8 mouse cellular contexts compared by ENCODE assay signal in the genomic region with DNA sequence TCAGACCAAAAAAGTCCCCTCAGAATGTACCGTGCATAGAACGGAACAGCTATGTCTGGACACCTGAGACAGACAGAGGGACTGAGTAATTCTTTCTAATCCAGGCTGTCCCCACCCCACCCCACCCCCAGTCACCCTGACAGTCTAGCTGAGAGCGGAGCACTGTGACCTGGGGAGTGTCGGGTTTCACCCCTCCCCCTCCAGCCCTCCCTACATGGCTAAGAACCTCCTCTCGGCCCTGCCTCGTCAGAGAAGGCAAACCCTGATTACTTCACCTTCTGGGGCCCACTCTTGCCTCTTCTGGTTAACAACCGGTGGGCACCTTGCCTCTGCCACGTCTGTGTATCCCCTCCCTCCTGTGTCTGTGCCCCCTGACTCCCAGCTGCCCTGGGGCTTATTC. TPM values are rescaled to one million over a fixed set of nuclear protein-coding genes. Genes with fewer than 3 reads are reported as not detected.
A peak's percentile ranks its signal among the peaks of the same experiment; 100 is the strongest.
DNase-seq lines count a peak whose midpoint lies in the region; ATAC-seq lines count a peak whose summit lies in the region.

No protein-coding gene starts in this region.

- peaks cover 43% of the 10 kb centered on the region for H3K4me1 ChIP-seq in heart, embryonic 12.5 days (replicated peaks)
- H3K4me1 ChIP-seq in midbrain, embryonic 13.5 days (replicated peaks) = peaks cover 73% of the 10 kb centered on the region

- H3K27me3 ChIP-seq in heart, embryonic 12.5 days (replicated peaks) = no peaks in the 10 kb centered on the region
- H3K27me3 ChIP-seq in midbrain, embryonic 13.5 days = no peaks in the 10 kb centered on the region

- peak overlapping the region; percentile 73; the same call in 1 of the 2 replicates for H3K27ac ChIP-seq in heart, embryonic 12.5 days (ENCODE audit: poor library complexity, severe bottlenecking)
- H3K27ac ChIP-seq in midbrain, embryonic 13.5 days = no peak overlapping the region; the same call in 1 of the 2 replicates

- H3K36me3 ChIP-seq in heart, embryonic 12.5 days = no peaks in the 10 kb centered on the region
- no peaks in the 10 kb centered on the region for H3K36me3 ChIP-seq in midbrain, embryonic 13.5 days

- H3K9ac ChIP-seq in heart, embryonic 12.5 days = peak overlapping the region; percentile 19
- peak overlapping the region; percentile 46; the same call in 1 of the 2 replicates for H3K9ac ChIP-seq in midbrain, embryonic 13.5 days (replicated peaks)

- H3K4me3 ChIP-seq in heart, embryonic 12.5 days = peak overlapping the region; percentile 29
- no peak overlapping the region for H3K4me3 ChIP-seq in midbrain, embryonic 13.5 days (replicated peaks)

- H3K9me3 ChIP-seq in heart, embryonic 12.5 days (replicated peaks) = no peaks in the 10 kb centered on the region
- no peaks in the 10 kb centered on the region for H3K9me3 ChIP-seq in midbrain, embryonic 13.5 days

- H3K4me2 ChIP-seq in heart, embryonic 12.5 days = peak overlapping the region; percentile 61
- H3K4me2 ChIP-seq in midbrain, embryonic 13.5 days (replicated peaks) = peak overlapping the region; percentile 19; the same call in 1 of the 2 replicates

- DNase-seq in 416B (ENCODE audit: low read depth) (peak; percentile 22), R1 (ENCODE audit: low read depth, low spot score) (peak; percentile 73)
- peak; percentile 43 to 60 for DNase-seq in kidney, postnatal 25 days
- no peak for DNase-seq in thymus, postnatal 10 days (ENCODE audit: low spot score in 2 of 2)
- DNase-seq in spleen, postnatal 10 days (ENCODE audit: low spot score in 2 of 2) = no peak
- no peak for DNase-seq in layer of hippocampus, postnatal 14 days (ENCODE audit: low spot score in 2 of 2)

- WGBS in heart, embryonic 12.5 days = 2% methylated on average over 8 of the region's 8 CpGs
- 2% methylated on average over 8 of the region's 8 CpGs for whole genome bisulfite sequencing in midbrain, embryonic 13.5 days

- ATAC-seq in heart, embryonic 12.5 days (ENCODE audit: insufficient number of reproducible peaks, low FRiP score) = peak; percentile 66
- ATAC-seq in midbrain, embryonic 13.5 days = peak; percentile 40; the same call in 1 of the 2 replicates

RNA-seq across cellular contexts. Expression of a gene that starts 7.7 kb away (rescaled TPM):
- 8.2 and 8.8 TPM in 2 replicates for polyA plus RNA-seq in heart, embryonic 12.5 days (2016; fragmentation: Nextera tagmentation; extraction: Ambion mirVana)
- polyA plus RNA-seq in midbrain, embryonic 13.5 days (2015; fragmentation: Nextera tagmentation; extraction: Ambion mirVana) = 30.1 and 33.1 TPM in 2 replicates
- 10 to 100 TPM; 25.4 to 29.5 TPM for total RNA-seq in layer of hippocampus, postnatal 14 days (2021)

Comparison
In these comparisons a context has a peak if more than half of its experiments do, and no peak if none do; other contexts are left out.
1. DNase-seq: peak in 416B (single experiment), R1 (single experiment) and kidney, postnatal 25 days (2 of 2); none in thymus, postnatal 10 days (0 of 2), spleen, postnatal 10 days (0 of 2) and layer of hippocampus, postnatal 14 days (0 of 2).